Mouse (Mus musculus) left cerebral cortex, adult 9 months (tissue): Measurements from ENCODE around the gene 4930513O06Rik.

ENCODE experiments used
- DNase-seq, 2 experiments: peaks; one replicate each; pipeline ENCODE4 v3.0.0; 2022; ENCODE audit warnings: low spot score in 2 of 2

4930513O06Rik gene

GRCm38 (mm10) chrX:139085943-139086342, at the start of gene 4930513O06Rik:
TSS of gene 4930513O06Rik (plus strand) at chrX:139086243.
- DNase-seq, result no peak

- DNase-seq, result no peak
Observed at GRCm38 (mm10) chrX:139037666-139038065, 48.4 kb upstream of the 4930513O06Rik start.

GRCm38 (mm10) chrX:139039314-139039713, 46.7 kb upstream of the 4930513O06Rik start:
- no peak for DNase-seq

GRCm38 (mm10) chrX:139041148-139041547, 44.9 kb upstream of the 4930513O06Rik start:
- no peak for DNase-seq

- no peak for DNase-seq
Observed at GRCm38 (mm10) chrX:139051976-139052375, 34.1 kb upstream of the 4930513O06Rik start.

- no peak for DNase-seq
Observed at GRCm38 (mm10) chrX:139053149-139053548, 32.9 kb upstream of the 4930513O06Rik start.

- no peak for DNase-seq
Observed at GRCm38 (mm10) chrX:139064078-139064477, 22.0 kb upstream of the 4930513O06Rik start.

GRCm38 (mm10) chrX:139078493-139078892, 7.5 kb upstream of the 4930513O06Rik start:
- no peak for DNase-seq

GRCm38 (mm10) chrX:139085077-139085476, 966 bp upstream of the 4930513O06Rik start, which contains the start of gene Serpina7:
TSS of gene Serpina7 (minus strand) at chrX:139085236.
- no peak for DNase-seq

GRCm38 (mm10) chrX:139097197-139097596, 11.2 kb downstream of the 4930513O06Rik start:
- DNase-seq, result no peak

GRCm38 (mm10) chrX:139134031-139134430, 48.0 kb downstream of the 4930513O06Rik start:
- no peak for DNase-seq
